Mouse (Mus musculus) stomach, embryonic 16.5 days (tissue): ENCODE measurements at regions not wholly inside any gene's neighbourhood (a gene's known extent, or its start where the extent isn't known, plus 50 kb on each side); places are given as distances from the start of the nearest gene placed in this dataset.

Source experiments
- ATAC-seq: fragments of 200-750 bp; cut with Nextera tagmentation; 2 replicates; pipeline ENCODE4 v1.8.0; 2017; ENCODE audit warnings: moderate number of reproducible peaks, moderate TSS enrichment; ENCODE audit not compliant: insufficient read depth, low FRiP score
- H3K27ac ChIP-seq: fragments of 300-500 bp; sonication (generic); 2 replicates; pipeline ENCODE4 v1.5.1; 2014; ENCODE audit warnings: low read length
- H3K27me3 ChIP-seq: fragments of 300-500 bp; sonication (generic); 2 replicates; pipeline ENCODE4 v1.6.1; 2014; ENCODE audit warnings: low read length, control low read depth, mixed read lengths; ENCODE audit not compliant: control insufficient read depth, insufficient read depth
- H3K36me3 ChIP-seq: fragments of 300-500 bp; sonication (generic); 2 replicates; pipeline ENCODE4 v1.6.1; 2014; ENCODE audit warnings: low read length; ENCODE audit not compliant: control insufficient read depth, insufficient read depth
- H3K4me1 ChIP-seq: fragments of 300-500 bp; sonication (generic); 2 replicates; pipeline ENCODE4 v1.6.1; 2014; ENCODE audit warnings: low read length, control low read depth, mixed read lengths; ENCODE audit not compliant: control insufficient read depth, insufficient read depth
- H3K4me2 ChIP-seq: fragments of 300-500 bp; sonication (generic); 2 replicates; pipeline ENCODE4 v1.6.1; 2014; ENCODE audit warnings: low read depth, low read length, mixed read lengths
- H3K4me3 ChIP-seq: fragments of 300-500 bp; sonication (generic); replicated peaks from 2 replicates; pipeline ENCODE4 v1.5.1; 2014; ENCODE audit warnings: mild to moderate bottlenecking, low read length
- H3K9ac ChIP-seq: fragments of 300-500 bp; sonication (generic); 2 replicates; pipeline ENCODE4 v1.6.1; 2014; ENCODE audit warnings: low read length
- H3K9me3 ChIP-seq: fragments of 300-500 bp; sonication (generic); replicated peaks from 2 replicates; pipeline ENCODE4 v1.6.1; 2016; ENCODE audit warnings: low read length, control low read depth; ENCODE audit not compliant: control insufficient read depth
- WGBS: fragments of 180-500 bp; shearing (Covaris S2); extraction: QIAGEN DNeasy Blood & Tissue Kit; methylation state at CpG from one replicate; pipeline ENCODE4 v1.1.7; 2014; 5-methylcytosine and 5-hydroxymethylcytosine counted together

DNA sequence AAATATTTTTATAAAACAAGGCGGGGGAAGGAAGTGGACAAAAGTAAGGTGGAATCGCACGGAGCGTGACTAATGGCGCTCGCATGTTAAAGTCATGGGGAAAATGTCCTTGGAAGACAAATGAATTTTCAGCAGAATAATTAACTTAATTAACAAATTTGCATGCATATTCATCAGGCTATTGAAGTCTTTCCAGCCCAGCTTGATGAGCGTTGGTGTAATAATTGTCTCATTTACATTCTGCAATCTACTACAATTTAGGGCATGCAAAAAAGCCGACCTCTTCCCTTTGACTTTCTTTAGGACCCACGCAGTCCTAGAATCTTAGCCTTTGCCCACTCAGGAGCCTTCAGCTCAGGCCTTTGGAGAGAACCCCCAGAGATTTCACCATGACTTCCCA lies 101.5 kb downstream of the Neurod6 start:
- Histone ChIP-seq H3K4me3 (no peak overlapping the region), H3K27me3 (no peaks in the 10 kb centered on the region), H3K36me3 (no peaks in the 10 kb centered on the region), H3K9me3 (no peaks in the 10 kb centered on the region), H3K4me1 (no peaks in the 10 kb centered on the region), H3K4me2 (no peak overlapping the region), H3K9ac (no peak overlapping the region), H3K27ac (no peak overlapping the region)
- no peak for ATAC-seq
- WGBS, result 87% methylated on average over 9 of the region's 9 CpGs

- ATAC-seq, result no peak
- H3K4me2 ChIP-seq, result no peak overlapping the region
- H3K36me3 ChIP-seq, result no peaks in the 10 kb centered on the region
- H3K9me3 ChIP-seq, result no peaks in the 10 kb centered on the region
- no peak overlapping the region for H3K27ac ChIP-seq
- H3K9ac ChIP-seq, result no peak overlapping the region
- 57% methylated on average over 5 of the region's 5 CpGs for WGBS
- no peaks in the 10 kb centered on the region for H3K4me1 ChIP-seq
- no peak overlapping the region for H3K4me3 ChIP-seq
- no peaks in the 10 kb centered on the region for H3K27me3 ChIP-seq
These were observed 102.0 kb downstream of the Neurod6 start for GRCm38 (mm10) chr6:55579105-55579504.

DNA sequence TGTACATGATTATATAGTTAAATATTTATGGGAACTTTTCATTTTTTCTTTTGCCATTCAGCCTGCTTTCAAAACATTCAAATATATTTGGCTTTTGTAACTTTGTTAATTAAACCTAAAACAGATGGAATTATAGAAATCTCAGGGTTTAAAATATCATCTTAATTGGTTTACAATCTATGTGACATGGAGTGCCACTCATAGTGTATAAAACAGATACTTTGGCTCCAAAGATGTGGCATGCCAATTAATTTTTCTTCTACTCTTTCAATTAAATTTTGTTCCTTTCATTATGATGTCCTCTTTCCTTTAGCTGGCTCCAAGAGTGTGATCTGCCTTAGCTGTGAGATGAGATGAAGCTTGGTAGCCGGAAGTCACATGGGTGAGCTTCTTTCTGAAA lies 103.0 kb downstream of the Neurod6 start:
- no peak overlapping the region for H3K27ac ChIP-seq
- no peaks in the 10 kb centered on the region for H3K27me3 ChIP-seq
- H3K9ac ChIP-seq, result no peak overlapping the region
- no peaks in the 10 kb centered on the region for H3K9me3 ChIP-seq
- H3K36me3 ChIP-seq, result no peaks in the 10 kb centered on the region
- no peak overlapping the region for H3K4me2 ChIP-seq
- H3K4me1 ChIP-seq, result no peaks in the 10 kb centered on the region
- 91% methylated on average over 1 of the region's 1 CpGs for WGBS
- no peak overlapping the region for H3K4me3 ChIP-seq
- ATAC-seq, result no peak

GRCm38 (mm10) chr6:55567521-55567920 lies 113.5 kb downstream of the Neurod6 start:
- ATAC-seq, result no peak
- Histone ChIP-seq H3K36me3 (no peaks in the 10 kb centered on the region), H3K9me3 (no peaks in the 10 kb centered on the region), H3K4me2 (no peak overlapping the region), H3K27me3 (no peaks in the 10 kb centered on the region), H3K4me3 (no peak overlapping the region), H3K9ac (no peak overlapping the region), H3K27ac (no peak overlapping the region), H3K4me1 (no peaks in the 10 kb centered on the region)
- 89% methylated on average over 2 of the region's 2 CpGs for WGBS

DNA sequence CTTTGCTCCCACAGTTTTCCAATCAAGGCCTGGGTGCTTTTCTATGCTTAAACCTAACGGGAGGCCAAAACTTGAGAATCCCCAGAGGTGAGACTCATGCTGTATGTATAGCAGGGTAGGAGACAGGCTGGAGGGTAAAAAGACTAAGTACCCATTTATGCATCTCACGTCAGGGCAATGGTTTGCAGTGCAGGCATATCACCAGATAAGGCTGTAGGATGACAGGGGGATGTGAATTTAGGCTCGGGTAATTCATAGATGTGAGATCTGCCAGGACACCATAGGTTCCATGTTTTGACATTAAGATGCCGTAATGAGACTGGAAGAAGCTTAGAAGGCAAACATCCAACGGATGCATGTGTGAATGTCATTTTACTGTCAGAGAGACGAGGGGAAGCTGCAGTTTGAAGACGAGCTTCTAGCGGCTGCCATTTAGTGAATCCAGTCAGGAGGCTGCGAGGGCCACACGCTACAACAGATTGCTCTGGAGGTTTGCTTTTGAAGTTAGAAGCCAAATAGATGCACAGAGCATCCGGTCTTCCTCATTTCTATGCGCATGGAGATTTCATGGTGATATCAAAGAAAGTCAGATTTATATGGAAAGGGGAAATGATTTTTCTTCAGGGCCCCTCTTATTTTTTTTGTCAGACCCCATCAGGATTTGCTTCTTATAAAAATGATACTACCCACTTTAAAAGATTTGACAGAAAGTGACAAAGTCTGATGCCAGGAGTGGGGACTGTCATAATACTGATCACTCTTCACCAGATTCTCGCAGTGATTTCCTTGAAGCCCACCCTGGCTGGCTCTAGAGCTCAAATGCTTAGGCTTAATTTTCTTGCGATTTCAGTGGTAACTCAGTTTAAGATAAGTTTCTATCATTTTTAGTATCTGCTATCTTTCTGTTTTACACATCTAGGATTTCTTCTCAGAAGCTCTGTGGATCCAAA lies 113.8 kb downstream of the Adcyap1r1 start:
- Histone ChIP-seq H3K4me3 (no peak overlapping the region), H3K27ac (no peak overlapping the region), H3K4me1 (no peaks in the 10 kb centered on the region), H3K36me3 (no peaks in the 10 kb centered on the region), H3K4me2 (no peak overlapping the region), H3K27me3 (no peaks in the 10 kb centered on the region), H3K9ac (no peak overlapping the region), H3K9me3 (no peaks in the 10 kb centered on the region)
- WGBS, result 75% methylated on average over 14 of the region's 14 CpGs
- ATAC-seq, result no peak

DNA sequence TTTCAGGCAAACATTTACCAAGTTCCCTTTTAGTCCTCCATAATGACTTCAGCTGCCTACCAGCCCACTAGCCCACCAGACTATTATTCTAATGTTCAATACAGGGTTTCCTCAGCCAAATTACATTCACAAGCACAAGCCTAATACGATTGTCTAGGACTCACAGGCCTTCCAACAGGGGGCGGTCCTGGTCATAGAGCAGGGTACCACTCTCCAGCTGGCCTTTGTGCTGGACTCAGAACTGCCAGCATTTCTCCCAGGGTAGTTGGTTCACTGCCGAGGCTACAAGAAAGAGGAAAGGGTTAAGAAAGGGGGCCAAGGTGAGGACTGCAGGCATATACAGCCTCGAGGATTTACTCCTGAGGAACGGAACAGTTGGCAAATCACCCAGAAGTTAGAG lies 108.8 kb downstream of the Adcyap1r1 start:
- no peak for ATAC-seq
- Histone ChIP-seq H3K9ac (no peak overlapping the region), H3K4me3 (no peak overlapping the region), H3K9me3 (no peaks in the 10 kb centered on the region), H3K4me2 (no peak overlapping the region), H3K27ac (no peak overlapping the region), H3K4me1 (no peaks in the 10 kb centered on the region), H3K27me3 (no peaks in the 10 kb centered on the region), H3K36me3 (no peaks in the 10 kb centered on the region)
- WGBS, result 64% methylated on average over 5 of the region's 5 CpGs

- no peaks in the 10 kb centered on the region for H3K36me3 ChIP-seq
- H3K9ac ChIP-seq, result no peak overlapping the region
- WGBS, result 80% methylated on average over 11 of the region's 11 CpGs
- no peaks in the 10 kb centered on the region for H3K9me3 ChIP-seq
- no peak overlapping the region for H3K4me3 ChIP-seq
- H3K4me1 ChIP-seq, result no peaks in the 10 kb centered on the region
- H3K27ac ChIP-seq, result no peak overlapping the region
- H3K27me3 ChIP-seq, result no peaks in the 10 kb centered on the region
- no peak for ATAC-seq
- H3K4me2 ChIP-seq, result no peak overlapping the region
These were observed 108.0 kb downstream of the Adcyap1r1 start for GRCm38 (mm10) chr6:55559797-55560196.
